Mouse (Mus musculus): Measurements from ENCODE around the gene Eva1b. TPM values are rescaled to one million over a fixed set of nuclear protein-coding genes. Genes with fewer than 3 reads are reported as not detected.
A peak's percentile ranks its signal among the peaks of the same experiment; 100 is the strongest.
"Not testable (repeated sequence)": the region's sequence is repeated elsewhere in the genome, so short reads cannot be mapped to it uniquely, and the experiment has no call there.

Eva1b gene
- total RNA-seq, 1 experiment from 2014 or later: 33.9 TPM

DNA sequence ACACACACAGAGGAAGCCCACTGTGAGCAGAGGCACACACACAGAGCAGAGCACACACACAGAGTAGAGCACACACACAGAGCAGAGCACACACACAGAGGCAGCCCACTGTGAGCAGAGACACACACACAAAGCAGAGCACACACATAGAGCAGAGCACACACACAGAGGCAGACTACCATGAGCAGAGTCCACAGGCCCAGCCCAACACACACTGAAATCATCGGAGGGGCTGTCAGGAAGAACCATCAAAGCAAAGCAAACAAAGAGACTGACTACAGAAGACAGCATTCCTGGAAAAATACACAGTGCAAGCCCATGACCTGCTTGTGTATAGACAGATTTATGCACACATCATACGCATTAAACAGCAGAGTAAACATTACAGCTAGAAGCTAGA lies 8.3 kb downstream of the Eva1b start:
- no peak for DNase-seq

- DNase-seq: peak; percentile 35
Measured at GRCm38 (mm10) chr4:126156617-126157016, 9.1 kb downstream of the Eva1b start.

GRCm38 (mm10) chr4:126157562-126157961 lies 10.0 kb downstream of the Eva1b start:
- DNase-seq: no peak

DNA sequence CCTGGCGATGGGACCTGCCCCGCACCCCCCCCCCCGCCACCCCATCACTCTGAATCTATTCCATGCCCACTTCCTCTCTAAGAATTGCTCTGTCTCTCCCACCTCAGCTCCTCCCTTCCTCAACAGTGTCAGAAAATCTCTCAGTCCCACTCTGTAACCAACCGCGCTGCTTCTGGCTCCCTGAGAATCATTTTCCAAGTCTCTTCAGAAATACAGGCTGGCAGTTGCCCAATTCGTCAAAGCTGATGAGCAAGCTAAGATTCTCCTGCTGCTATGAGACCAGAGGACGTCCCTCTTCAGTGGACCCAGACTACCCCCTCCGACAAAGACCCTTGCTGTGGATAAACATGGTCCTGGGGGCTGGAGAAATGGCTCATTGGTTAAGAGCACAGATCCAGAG lies 11.9 kb downstream of the Eva1b start:
- DNase-seq: no peak

DNA sequence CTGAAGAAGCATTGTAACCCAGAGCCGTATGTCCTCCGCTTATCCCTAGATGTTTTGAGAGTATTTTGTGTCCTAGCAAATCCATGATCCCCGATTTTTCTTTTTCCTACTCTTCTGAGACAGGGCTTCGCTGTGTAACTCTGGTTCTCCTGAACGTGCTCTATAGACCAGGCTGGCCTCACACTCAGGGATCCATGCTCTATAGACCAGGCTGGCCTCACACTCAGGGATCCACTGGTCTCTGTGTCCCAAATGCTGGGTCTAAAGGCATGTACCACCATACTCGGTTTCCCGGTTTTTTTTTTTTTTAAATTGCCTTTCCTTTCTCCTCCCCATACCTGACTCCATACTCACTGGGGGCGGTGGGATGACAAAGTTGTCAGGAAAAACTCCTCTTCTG lies 13.4 kb downstream of the Eva1b start:
- no peak for DNase-seq

- DNase-seq: no peak
Measured at GRCm38 (mm10) chr4:126161456-126161855, 13.9 kb downstream of the Eva1b start.

DNA sequence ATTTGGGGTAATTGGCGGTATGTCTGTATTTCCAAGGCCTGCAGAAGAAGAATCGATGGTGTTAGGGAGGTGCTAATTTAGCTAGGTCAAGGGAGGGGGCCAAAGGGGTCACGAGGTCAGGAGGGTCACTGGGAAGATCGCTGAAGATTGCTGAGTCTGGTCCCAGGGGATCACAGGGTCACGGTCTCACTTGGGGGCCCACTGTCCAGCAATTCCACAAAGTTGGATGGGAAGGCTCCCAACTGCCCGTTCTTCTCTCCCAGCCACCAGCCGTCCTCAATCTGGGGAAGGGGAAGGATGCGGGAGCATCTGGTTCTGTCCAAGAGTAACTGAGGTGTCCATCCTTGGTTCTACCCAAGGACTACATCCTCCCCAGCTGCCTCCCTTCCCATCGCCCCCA lies 14.4 kb downstream of the Eva1b start:
- no peak for DNase-seq

DNA sequence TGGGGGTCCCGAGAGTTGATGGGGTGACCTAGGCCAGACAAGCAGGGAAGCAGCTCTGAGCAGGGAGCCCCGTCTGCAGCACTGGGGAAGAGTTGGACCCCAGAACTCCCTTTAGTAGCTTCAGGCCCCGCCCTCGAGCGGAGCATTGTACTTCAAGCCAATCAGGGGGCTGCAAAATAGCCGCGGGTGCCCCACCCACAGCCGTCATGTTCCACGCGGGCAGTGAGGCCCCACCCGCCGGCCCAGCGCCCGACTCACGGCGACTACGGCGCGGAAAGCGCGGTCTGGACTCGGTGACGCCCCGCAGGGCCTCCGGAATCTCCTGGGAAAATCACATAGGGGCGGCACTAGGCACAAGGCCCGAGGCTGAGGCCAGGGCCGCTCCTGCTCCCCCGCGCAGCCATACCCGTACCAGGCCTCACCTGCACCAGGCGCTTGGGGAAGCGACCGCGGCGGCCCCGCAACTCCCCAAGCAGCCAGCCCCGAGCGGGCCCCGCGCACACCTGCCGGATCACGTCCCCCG lies 15.1 kb downstream of the Eva1b start:
- DNase-seq: peak; percentile 90

DNA sequence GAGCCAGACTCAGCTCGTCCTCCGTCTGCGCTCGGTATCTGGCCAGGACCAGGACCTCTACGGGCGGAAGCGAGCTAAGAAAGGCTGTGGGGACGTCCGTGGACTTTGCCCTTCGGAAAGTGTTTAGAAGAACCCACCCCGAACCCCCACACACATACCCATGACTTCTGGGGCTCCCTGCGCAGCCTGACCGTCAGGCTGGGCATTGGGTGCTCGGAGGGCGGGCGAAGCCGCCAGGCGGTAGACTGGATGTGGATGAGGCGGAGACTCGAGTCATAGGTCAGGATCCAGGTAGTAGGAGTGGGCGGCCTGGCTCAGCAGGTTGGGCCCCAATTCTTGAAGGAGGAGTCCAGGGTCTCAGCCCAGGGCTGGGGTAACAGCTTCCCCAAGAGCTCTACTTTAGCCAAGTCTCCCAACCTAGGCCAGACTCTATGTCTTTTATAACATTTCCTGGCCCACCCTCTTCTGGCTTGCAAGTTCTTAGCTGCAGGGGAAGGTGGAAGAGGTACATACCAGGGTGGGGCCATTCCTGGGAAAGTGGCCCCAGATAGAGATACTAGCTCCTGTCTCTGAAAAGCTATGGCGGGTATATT lies 15.6 kb downstream of the Eva1b start, which contains the start of gene Sh3d21:
TSS of gene Sh3d21 (minus strand) at position 425 of the 593 bp plus-strand sequence.
- no peak for DNase-seq

GRCm38 (mm10) chr4:126163685-126164084 lies 16.1 kb downstream of the Eva1b start:
- DNase-seq: no peak

GRCm38 (mm10) chr4:126165092-126165491 lies 17.5 kb downstream of the Eva1b start:
- not testable (repeated sequence) for DNase-seq

- DNase-seq: no peak
Measured at GRCm38 (mm10) chr4:126166084-126166483, 18.5 kb downstream of the Eva1b start.

DNA sequence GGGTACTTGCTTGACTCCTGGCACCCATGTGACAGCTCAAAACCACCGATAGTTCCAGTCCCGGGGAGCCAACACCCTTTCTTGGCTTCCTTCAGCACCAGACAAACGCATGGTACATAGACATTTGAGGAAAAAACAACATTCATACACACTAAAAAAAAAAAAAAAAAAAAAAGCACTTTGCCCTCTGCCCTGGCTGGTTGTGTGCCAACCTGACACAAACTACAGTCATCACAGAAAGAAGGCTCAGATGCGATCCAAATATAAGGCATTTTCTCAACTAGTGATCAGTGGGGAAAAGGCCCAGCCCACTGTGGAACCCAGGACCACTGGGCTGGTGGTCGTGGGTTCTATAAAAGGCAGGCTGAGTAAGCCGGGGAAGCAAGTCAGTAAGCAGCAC lies 21.3 kb downstream of the Eva1b start:
- no peak for DNase-seq

GRCm38 (mm10) chr4:126170737-126171136 lies 23.2 kb downstream of the Eva1b start:
- not testable (repeated sequence) for DNase-seq

GRCm38 (mm10) chr4:126173800-126174199 lies 26.3 kb downstream of the Eva1b start:
- no peak for DNase-seq

DNA sequence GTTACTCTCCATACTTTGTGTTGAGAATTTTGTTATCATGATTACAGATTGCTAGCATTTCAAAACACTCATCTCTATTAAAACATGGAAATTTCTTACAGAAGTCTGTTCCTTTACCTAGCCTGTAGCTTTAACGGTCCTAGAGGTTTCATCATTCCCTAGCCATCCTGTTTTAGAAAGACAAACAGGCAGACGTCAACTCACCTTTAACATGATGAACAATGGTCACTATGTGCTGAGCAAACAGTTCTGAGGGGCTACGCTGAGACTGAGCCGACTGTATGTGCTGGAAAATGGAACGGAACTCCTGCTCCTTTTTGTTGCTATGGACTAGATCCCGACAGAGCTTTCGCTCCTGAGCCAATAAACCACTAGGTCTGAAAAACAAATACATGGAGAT lies 28.4 kb downstream of the Eva1b start:
- DNase-seq: not testable (repeated sequence)

- DNase-seq: peak; percentile 41
Measured at GRCm38 (mm10) chr4:126181170-126181957, 33.8 kb downstream of the Eva1b start.

- DNase-seq: no peak
Measured at GRCm38 (mm10) chr4:126183034-126183433, 35.5 kb downstream of the Eva1b start.

GRCm38 (mm10) chr4:126187096-126187495 lies 39.6 kb downstream of the Eva1b start:
- DNase-seq: no peak

GRCm38 (mm10) chr4:126190636-126191035 lies 43.1 kb downstream of the Eva1b start:
- DNase-seq: peak; percentile 26

GRCm38 (mm10) chr4:126194216-126194615 lies 46.7 kb downstream of the Eva1b start:
- no peak for DNase-seq

GRCm38 (mm10) chr4:126194916-126195315 lies 47.4 kb downstream of the Eva1b start:
- DNase-seq: no peak

DNA sequence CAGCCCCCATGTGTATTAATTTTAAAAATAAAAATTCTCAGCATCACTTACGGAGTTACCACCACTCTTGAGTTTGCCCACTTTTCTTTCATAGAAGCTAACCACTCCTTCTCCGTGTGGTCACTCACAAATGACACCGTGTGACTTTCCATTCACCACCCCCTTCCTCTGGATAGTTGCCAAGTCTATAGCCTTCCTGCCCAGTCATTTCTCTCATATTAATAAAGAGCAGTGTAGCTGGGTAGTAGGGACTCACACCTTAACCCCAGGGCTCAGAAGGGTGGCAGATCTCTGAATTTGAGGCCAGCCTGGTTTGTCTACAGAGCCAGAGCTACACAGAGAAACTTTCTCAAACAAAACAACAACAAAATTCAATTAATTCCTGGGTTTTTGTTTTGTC lies 49.9 kb downstream of the Eva1b start:
- DNase-seq: no peak
